Mouse (Mus musculus) embryonic facial prominence, embryonic 12.5 days (tissue): ENCODE results near the gene Slc8a3. TPM values are rescaled to one million over a fixed set of nuclear protein-coding genes. Genes with fewer than 3 reads are reported as not detected.
"Not testable (repeated sequence)": the region's sequence is repeated elsewhere in the genome, so short reads cannot be mapped to it uniquely, and the experiment has no call there.

ENCODE experiments used
- ATAC-seq: fragments of 200-750 bp; cut with Nextera tagmentation; 2 replicates; pipeline ENCODE4 v1.8.0; 2017; ENCODE audit not compliant: insufficient number of reproducible peaks, insufficient read depth, low FRiP score, low TSS enrichment
- H3K27ac ChIP-seq: fragments of 300-500 bp; sonication (generic); 2 replicates; pipeline ENCODE4 v1.5.1; 2016; ENCODE audit warnings: mild to moderate bottlenecking
- H3K27me3 ChIP-seq: fragments of 300-500 bp; sonication (generic); 2 replicates; pipeline ENCODE4 v1.6.1; 2016; ENCODE audit warnings: mild to moderate bottlenecking, moderate library complexity
- H3K36me3 ChIP-seq: fragments of 300-500 bp; sonication (generic); 2 replicates; pipeline ENCODE4 v1.6.1; 2016; ENCODE audit warnings: mild to moderate bottlenecking
- H3K4me1 ChIP-seq: fragments of 300-500 bp; sonication (generic); 2 replicates; pipeline ENCODE4 v1.6.1; 2016
- H3K4me2 ChIP-seq: fragments of 300-500 bp; sonication (generic); replicated peaks from 2 replicates; pipeline ENCODE4 v1.6.1; 2016; ENCODE audit warnings: mild to moderate bottlenecking, moderate library complexity
- H3K4me3 ChIP-seq: fragments of 300-500 bp; sonication (generic); 2 replicates; pipeline ENCODE4 v1.5.1; 2016; ENCODE audit warnings: mild to moderate bottlenecking
- H3K9ac ChIP-seq: fragments of 300-500 bp; sonication (generic); 2 replicates; pipeline ENCODE4 v1.6.1; 2016; ENCODE audit warnings: mild to moderate bottlenecking, moderate library complexity
- H3K9me3 ChIP-seq: fragments of 300-500 bp; sonication (generic); 2 replicates; pipeline ENCODE4 v1.6.1; 2016; ENCODE audit warnings: mild to moderate bottlenecking, moderate library complexity
- WGBS: fragments of 180-500 bp; shearing (Covaris S2); methylation state at CpG from one replicate; pipeline ENCODE4 v1.1.7; 2016; 5-methylcytosine and 5-hydroxymethylcytosine counted together
- polyA plus RNA-seq: library from polyadenylated mRNA; unstranded; fragments of >200 nt; fragmentation: Nextera tagmentation; extraction: Ambion mirVana; gene quantifications from 2 replicates; pipeline ENCODE4 v1.2.1, GENCODE M21; 2016

Slc8a3 gene
- 0.73 and 1.1 TPM in 2 replicates for polyA plus RNA-seq

- under 1% methylated on average over 47 of the region's 47 CpGs for WGBS
- Histone ChIP-seq H3K4me2 (peak within 1 kb of the TSS; percentile 99), H3K9ac (peak within 1 kb of the TSS; percentile 66), H3K4me3 (peak within 1 kb of the TSS; percentile 56), H3K36me3 (no peaks in the 10 kb centered on the region), H3K9me3 (no peaks in the 10 kb centered on the region), H3K27ac (no peak within 1 kb of the TSS), H3K27me3 (peaks cover 40% of the 10 kb centered on the region), H3K4me1 (peaks cover 8% of the 10 kb centered on the region; the same call in 1 of the 2 replicates)
- peak; percentile 72; the same call in 1 of the 2 replicates for ATAC-seq
Observed at GRCm38 (mm10) chr12:81332875-81333421, at the start of gene Slc8a3. Gene Slc8a3, minus strand, starts transcription at chr12:81333180.

GRCm38 (mm10) chr12:81379364-81379763 is 46.4 kb upstream of the Slc8a3 start, which contains the start of gene Gm4787:
Gene Gm4787, minus strand, starts transcription at chr12:81379464.
- H3K4me3 ChIP-seq, H3K9ac ChIP-seq, ATAC-seq, H3K27me3 ChIP-seq, H3K9me3 ChIP-seq, H3K36me3 ChIP-seq, H3K27ac ChIP-seq, H3K4me2 ChIP-seq, H3K4me1 ChIP-seq: not testable (repeated sequence)
- WGBS = 82% methylated on average over 1 of the region's 1 CpGs

- Histone ChIP-seq H3K9ac (no peak overlapping the region), H3K4me2 (no peak overlapping the region; the same call in 1 of the 2 replicates), H3K4me1 (peaks cover 8% of the 10 kb centered on the region; the same call in 1 of the 2 replicates), H3K4me3 (no peak overlapping the region), H3K9me3 (no peaks in the 10 kb centered on the region), H3K27ac (no peak overlapping the region), H3K27me3 (peaks cover 40% of the 10 kb centered on the region), H3K36me3 (no peaks in the 10 kb centered on the region)
- WGBS = 74% methylated on average over 5 of the region's 5 CpGs
- ATAC-seq = no peak
Observed at GRCm38 (mm10) chr12:81333841-81334240, 861 bp upstream of the Slc8a3 start.

- Histone ChIP-seq H3K4me3 (peak overlapping the region; percentile 56), H3K27me3 (peaks cover 40% of the 10 kb centered on the region), H3K36me3 (no peaks in the 10 kb centered on the region), H3K27ac (no peak overlapping the region), H3K9ac (peak overlapping the region; percentile 66), H3K4me2 (peak overlapping the region; percentile 99), H3K9me3 (no peaks in the 10 kb centered on the region), H3K4me1 (peaks cover 8% of the 10 kb centered on the region; the same call in 1 of the 2 replicates)
- peak; percentile 82 for ATAC-seq
- WGBS = 2% methylated on average over 50 of the region's 54 CpGs
Observed at GRCm38 (mm10) chr12:81331937-81332874, 774 bp downstream of the Slc8a3 start.

GRCm38 (mm10) chr12:81331046-81331638 is 1.8 kb downstream of the Slc8a3 start:
- Histone ChIP-seq H3K4me2 (peak overlapping the region; percentile 99; the same call in 1 of the 2 replicates), H3K9ac (no peak overlapping the region), H3K27me3 (peaks cover 40% of the 10 kb centered on the region), H3K27ac (no peak overlapping the region), H3K4me3 (no peak overlapping the region), H3K4me1 (peaks cover 8% of the 10 kb centered on the region; the same call in 1 of the 2 replicates), H3K36me3 (no peaks in the 10 kb centered on the region), H3K9me3 (no peaks in the 10 kb centered on the region)
- WGBS = 40% methylated on average over 5 of the region's 5 CpGs
- no peak for ATAC-seq

GRCm38 (mm10) chr12:81324991-81325390 is 8.0 kb downstream of the Slc8a3 start:
- Histone ChIP-seq H3K27me3 (no peaks in the 10 kb centered on the region), H3K36me3 (no peaks in the 10 kb centered on the region), H3K4me1 (peaks cover 5% of the 10 kb centered on the region; the same call in 1 of the 2 replicates), H3K4me3 (no peak overlapping the region), H3K9me3 (no peaks in the 10 kb centered on the region), H3K9ac (no peak overlapping the region), H3K4me2 (no peak overlapping the region), H3K27ac (no peak overlapping the region)
- WGBS = 82% methylated on average over 3 of the region's 3 CpGs
- no peak for ATAC-seq

- Histone ChIP-seq H3K9me3 (no peaks in the 10 kb centered on the region), H3K9ac (no peak overlapping the region), H3K4me1 (peaks cover 5% of the 10 kb centered on the region; the same call in 1 of the 2 replicates), H3K27me3 (no peaks in the 10 kb centered on the region), H3K36me3 (no peaks in the 10 kb centered on the region), H3K27ac (no peak overlapping the region), H3K4me2 (no peak overlapping the region), H3K4me3 (no peak overlapping the region)
- no peak for ATAC-seq
- 90% methylated on average over 3 of the region's 3 CpGs for WGBS
Observed at GRCm38 (mm10) chr12:81324116-81324515, 8.9 kb downstream of the Slc8a3 start.

GRCm38 (mm10) chr12:81321021-81321420 is 12.0 kb downstream of the Slc8a3 start:
- Histone ChIP-seq H3K4me3 (no peak overlapping the region), H3K4me2 (no peak overlapping the region), H3K9ac (no peak overlapping the region), H3K27ac (no peak overlapping the region), H3K4me1 (peaks cover 5% of the 10 kb centered on the region; the same call in 1 of the 2 replicates), H3K9me3 (no peaks in the 10 kb centered on the region), H3K27me3 (no peaks in the 10 kb centered on the region), H3K36me3 (no peaks in the 10 kb centered on the region)
- 81% methylated on average over 1 of the region's 1 CpGs for WGBS
- ATAC-seq = no peak

- peaks cover 5% of the 10 kb centered on the region; the same call in 1 of the 2 replicates for H3K4me1 ChIP-seq
- H3K9ac ChIP-seq = no peak overlapping the region
- no peaks in the 10 kb centered on the region for H3K9me3 ChIP-seq
- no peak overlapping the region for H3K4me3 ChIP-seq
- H3K4me2 ChIP-seq = no peak overlapping the region
- H3K27ac ChIP-seq = no peak overlapping the region
- H3K27me3 ChIP-seq = no peaks in the 10 kb centered on the region
- no peaks in the 10 kb centered on the region for H3K36me3 ChIP-seq
- ATAC-seq = no peak
- WGBS = 13% methylated on average over 2 of the region's 2 CpGs
Observed at GRCm38 (mm10) chr12:81317811-81318210, 15.2 kb downstream of the Slc8a3 start.

GRCm38 (mm10) chr12:81315953-81316352 is 17.0 kb downstream of the Slc8a3 start:
- Histone ChIP-seq H3K4me1 (peaks cover under 1% of the 10 kb centered on the region; the same call in 1 of the 2 replicates), H3K9ac (no peak overlapping the region), H3K27ac (no peak overlapping the region), H3K27me3 (no peaks in the 10 kb centered on the region), H3K9me3 (no peaks in the 10 kb centered on the region), H3K4me3 (no peak overlapping the region), H3K36me3 (no peaks in the 10 kb centered on the region), H3K4me2 (no peak overlapping the region)
- no peak for ATAC-seq
- WGBS = 90% methylated on average over 5 of the region's 5 CpGs

GRCm38 (mm10) chr12:81303626-81304025 is 29.4 kb downstream of the Slc8a3 start:
- Histone ChIP-seq H3K4me1 (no peaks in the 10 kb centered on the region), H3K4me2 (no peak overlapping the region), H3K36me3 (no peaks in the 10 kb centered on the region), H3K27ac (no peak overlapping the region), H3K9ac (no peak overlapping the region), H3K27me3 (no peaks in the 10 kb centered on the region), H3K9me3 (no peaks in the 10 kb centered on the region), H3K4me3 (no peak overlapping the region)
- WGBS = 78% methylated on average over 5 of the region's 5 CpGs
- no peak for ATAC-seq
